Mouse (Mus musculus): ENCODE measurements around the gene Gch1.

DNA sequence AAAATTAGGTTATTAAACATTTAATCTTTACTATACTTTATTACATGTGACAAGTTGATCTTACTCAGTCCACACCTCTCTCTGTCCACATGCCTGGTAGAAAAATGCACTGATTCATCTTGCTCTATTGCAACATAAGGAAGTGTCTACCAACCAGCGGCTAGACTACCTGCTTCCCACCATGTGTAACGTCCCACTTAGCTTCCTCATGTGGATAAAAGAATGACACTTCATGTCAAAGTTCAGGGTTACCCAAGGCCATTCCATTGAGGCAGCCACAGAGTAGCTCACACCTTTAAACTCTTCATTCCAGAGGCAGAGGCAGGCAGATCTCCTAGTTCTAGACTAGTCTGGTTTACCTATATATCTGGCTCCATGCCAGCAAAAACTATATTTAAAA, 2.7 kb downstream of the Gch1 start:
- no peak for TF ChIP-seq POLR2A (IDR thresholded peaks at IDR 0.05; ENCODE audit: borderline replicate concordance, extremely low read depth, insufficient read depth, insufficient read length, poor library complexity, severe bottlenecking)
- TF ChIP-seq CTCF (IDR thresholded peaks at IDR 0.05; ENCODE audit: borderline replicate concordance, extremely low read depth, insufficient read depth, insufficient read length) = no peak
